Mouse (Mus musculus) kidney, adult 2 months (tissue): ENCODE results near the gene Adh4.

Source experiments
- CTCF ChIP-seq: fragments of 200-500 bp; conservative IDR thresholded peaks from 2 replicates; pipeline ENCODE4 v1.5.1; 2011; ENCODE audit warnings: low read depth, mild to moderate bottlenecking, control low read depth, low read length, moderate library complexity, mixed read lengths; ENCODE audit not compliant: insufficient read depth, insufficient read length
- POLR2A ChIP-seq: fragments of 200-500 bp; IDR thresholded peaks from one replicate; pipeline ENCODE4 v1.6.1; 2011; ENCODE audit warnings: low read depth, low read length, control low read depth

DNA sequence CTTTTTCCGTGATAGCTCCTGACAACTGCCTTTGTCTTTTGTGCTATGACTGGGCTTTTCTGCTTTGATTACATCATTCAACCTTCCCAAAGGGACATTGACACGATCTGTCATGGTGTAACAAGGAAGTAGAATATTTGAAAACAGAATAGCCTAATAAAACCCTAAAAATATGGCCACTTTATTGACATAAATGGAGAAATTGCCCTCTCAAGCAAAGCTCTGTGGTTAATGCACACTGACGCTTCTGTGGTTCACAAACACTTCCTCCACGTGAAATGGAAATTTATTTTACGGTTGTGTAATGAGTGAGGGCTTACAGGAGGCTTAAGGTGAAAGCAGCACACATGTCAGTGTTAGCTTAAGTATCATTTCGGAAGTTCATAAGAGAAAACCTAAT, 4.1 kb downstream of the Adh4 start:
- no peak for TF ChIP-seq CTCF
- no peak for TF ChIP-seq POLR2A
